Mouse (Mus musculus): Measurements from ENCODE around the gene Cog3. TPM values are rescaled to one million over a fixed set of nuclear protein-coding genes. Genes with fewer than 3 reads are reported as not detected.

Cog3 gene
- polyA plus RNA-seq, 2 experiments, result 26.5 to 30.8 TPM

DNA sequence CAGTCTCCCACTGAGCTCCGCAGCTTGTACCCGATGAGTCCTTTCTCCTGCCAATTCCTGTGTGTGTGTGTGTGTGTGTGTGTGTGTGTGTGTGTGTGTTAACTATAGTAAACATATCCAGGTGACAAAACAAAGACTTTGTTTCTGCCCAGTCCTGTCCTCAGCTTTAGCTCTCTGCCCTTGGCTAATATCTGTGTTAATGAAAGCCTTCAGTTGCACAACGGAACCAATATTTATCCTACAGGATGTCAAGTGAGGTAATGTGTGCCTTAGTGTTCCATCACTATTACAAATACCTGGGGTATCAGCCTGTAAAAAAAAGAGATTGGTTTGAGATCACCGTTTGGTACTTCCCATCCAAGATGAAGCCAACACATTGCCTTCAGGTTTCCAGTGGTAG, 38.8 kb upstream of the Cog3 start:
- H3K9ac ChIP-seq (ENCODE audit: low read depth, low read length, severe bottlenecking), result no peak overlapping the region
- H3K9me3 ChIP-seq (ENCODE audit: control insufficient read depth, low read length), result no peaks in the 10 kb centered on the region
- no peak for ATAC-seq (ENCODE audit: low FRiP score, low read depth)
- H3K27ac ChIP-seq (replicated peaks; ENCODE audit: low read depth, low read length), result no peak overlapping the region
- H3K36me3 ChIP-seq (ENCODE audit: control insufficient read depth, insufficient read depth, low read length), result no peaks in the 10 kb centered on the region
- H3K4me1 ChIP-seq (ENCODE audit: control insufficient read depth, insufficient read depth, low read length), result no peaks in the 10 kb centered on the region
- no peak for TF ChIP-seq POLR2A (IDR thresholded peaks at IDR 0.05; ENCODE audit: borderline replicate concordance, extremely low read depth, insufficient read depth, insufficient read length)
- 89% methylated on average over 4 of the region's 4 CpGs for WGBS
- no peak overlapping the region for H3K4me3 ChIP-seq (replicated peaks; ENCODE audit: low read length)
- H3K27me3 ChIP-seq (ENCODE audit: control insufficient read depth, insufficient read depth, low read length), result no peaks in the 10 kb centered on the region
- H3K4me2 ChIP-seq (replicated peaks; ENCODE audit: low read depth, low read length, severe bottlenecking), result no peak overlapping the region
- no peak for DNase-seq (ENCODE audit: low spot score)

DNA sequence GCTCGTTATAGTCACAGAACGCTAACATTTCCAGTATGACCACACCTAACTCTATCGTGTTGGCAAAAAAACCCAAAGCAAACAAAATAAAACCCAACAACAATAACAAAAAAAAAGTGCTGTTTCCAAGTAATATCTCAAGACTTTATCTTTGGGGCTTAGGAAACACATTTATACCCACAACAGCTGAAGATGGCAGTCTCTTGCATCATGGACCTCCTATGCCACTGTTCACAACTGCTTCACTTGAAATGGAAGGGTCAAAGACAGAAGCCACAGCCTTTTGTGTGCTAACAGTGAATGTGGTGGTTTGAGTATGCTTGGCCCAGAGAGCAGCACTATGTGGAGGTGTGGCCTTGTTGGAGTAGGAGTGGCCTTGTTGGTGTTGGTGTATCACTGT, 37.1 kb upstream of the Cog3 start:
- WGBS, result 82% methylated on average over 3 of the region's 3 CpGs
- H3K4me1 ChIP-seq (ENCODE audit: control insufficient read depth, insufficient read depth, low read length), result no peaks in the 10 kb centered on the region
- no peak overlapping the region for H3K4me2 ChIP-seq (replicated peaks; ENCODE audit: low read depth, low read length, severe bottlenecking)
- H3K27ac ChIP-seq (replicated peaks; ENCODE audit: low read depth, low read length), result no peak overlapping the region
- H3K4me3 ChIP-seq (replicated peaks; ENCODE audit: low read length), result no peak overlapping the region
- H3K9ac ChIP-seq (ENCODE audit: low read depth, low read length, severe bottlenecking), result no peak overlapping the region
- H3K9me3 ChIP-seq (ENCODE audit: control insufficient read depth, low read length), result no peaks in the 10 kb centered on the region
- H3K27me3 ChIP-seq (ENCODE audit: control insufficient read depth, insufficient read depth, low read length), result no peaks in the 10 kb centered on the region
- no peak for TF ChIP-seq POLR2A (IDR thresholded peaks at IDR 0.05; ENCODE audit: borderline replicate concordance, extremely low read depth, insufficient read depth, insufficient read length)
- ATAC-seq (ENCODE audit: low FRiP score, low read depth) (no peak), DNase-seq (ENCODE audit: low spot score) (no peak)
- H3K36me3 ChIP-seq (ENCODE audit: control insufficient read depth, insufficient read depth, low read length), result no peaks in the 10 kb centered on the region

DNA sequence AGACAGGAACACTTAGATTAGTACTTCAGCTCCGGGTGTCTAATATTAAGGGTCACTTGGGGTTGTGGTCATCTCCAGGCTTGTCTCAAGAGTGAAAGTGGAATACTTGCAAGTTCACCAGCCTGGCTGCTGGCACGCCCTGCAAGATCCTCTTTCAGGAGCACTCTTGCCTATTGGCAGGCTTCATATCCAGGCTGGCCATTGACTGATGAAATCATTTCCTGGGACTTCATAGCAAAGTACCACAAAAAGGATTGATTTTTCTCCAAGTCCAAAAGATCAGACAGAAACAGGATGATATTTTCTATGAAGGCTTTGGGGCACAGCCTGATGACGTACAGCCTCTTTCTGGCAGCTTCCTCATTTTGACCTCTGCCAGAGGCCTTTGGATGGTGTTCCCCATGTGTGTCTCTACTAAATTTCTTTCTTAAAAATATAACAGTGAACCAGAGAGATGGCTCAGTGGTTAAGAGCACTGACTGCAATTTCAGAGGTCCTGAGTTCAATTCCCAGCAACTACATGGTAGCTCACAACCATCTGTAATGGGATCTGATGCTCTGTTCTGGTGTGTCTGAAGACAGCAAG, 36.2 kb upstream of the Cog3 start:
- ATAC-seq (ENCODE audit: low FRiP score, low read depth) (no peak), DNase-seq (ENCODE audit: low spot score) (no peak)
- Histone ChIP-seq H3K27ac (replicated peaks; ENCODE audit: low read depth, low read length) (no peak overlapping the region), H3K4me1 (ENCODE audit: control insufficient read depth, insufficient read depth, low read length) (0 out of 2 replicates have a peak, but pooled peaks cover 3% of the 10 kb centered on the region), H3K27me3 (ENCODE audit: control insufficient read depth, insufficient read depth, low read length) (no peaks in the 10 kb centered on the region), H3K9ac (ENCODE audit: low read depth, low read length, severe bottlenecking) (no peak overlapping the region), H3K36me3 (ENCODE audit: control insufficient read depth, insufficient read depth, low read length) (no peaks in the 10 kb centered on the region), H3K4me3 (replicated peaks; ENCODE audit: low read length) (no peak overlapping the region), H3K4me2 (replicated peaks; ENCODE audit: low read depth, low read length, severe bottlenecking) (no peak overlapping the region), H3K9me3 (ENCODE audit: control insufficient read depth, low read length) (no peaks in the 10 kb centered on the region)
- 87% methylated on average over 3 of the region's 3 CpGs for WGBS
- no peak for TF ChIP-seq POLR2A (IDR thresholded peaks at IDR 0.05; ENCODE audit: borderline replicate concordance, extremely low read depth, insufficient read depth, insufficient read length)

DNA sequence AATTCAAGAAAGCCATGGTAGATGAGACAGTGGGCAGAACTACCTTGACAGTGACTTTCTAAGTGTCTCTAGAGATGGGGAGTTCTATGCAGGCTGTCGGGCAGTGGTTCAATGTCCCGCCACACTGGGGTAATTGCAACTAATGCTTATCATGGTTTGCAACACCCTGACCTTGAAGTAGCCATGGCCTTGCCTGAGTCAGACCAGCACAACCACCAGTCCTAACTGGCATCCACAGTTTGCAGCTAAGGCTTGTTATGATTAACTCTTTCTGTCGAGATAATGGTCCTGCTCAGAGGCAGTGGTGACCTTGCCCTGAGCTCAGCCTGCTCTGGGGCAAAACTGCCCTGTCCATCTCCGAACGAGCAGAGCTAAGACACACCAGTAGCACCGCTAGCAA, 35.0 kb upstream of the Cog3 start:
- ATAC-seq (ENCODE audit: low FRiP score, low read depth) (no peak), DNase-seq (ENCODE audit: low spot score) (no peak)
- H3K36me3 ChIP-seq (ENCODE audit: control insufficient read depth, insufficient read depth, low read length), result no peaks in the 10 kb centered on the region
- H3K4me1 ChIP-seq (ENCODE audit: control insufficient read depth, insufficient read depth, low read length), result 0 out of 2 replicates have a peak, but pooled peaks cover 3% of the 10 kb centered on the region
- H3K9me3 ChIP-seq (ENCODE audit: control insufficient read depth, low read length), result no peaks in the 10 kb centered on the region
- H3K27me3 ChIP-seq (ENCODE audit: control insufficient read depth, insufficient read depth, low read length), result no peaks in the 10 kb centered on the region
- no peak overlapping the region for H3K9ac ChIP-seq (ENCODE audit: low read depth, low read length, severe bottlenecking)
- H3K4me3 ChIP-seq (replicated peaks; ENCODE audit: low read length), result no peak overlapping the region
- no peak overlapping the region for H3K4me2 ChIP-seq (replicated peaks; ENCODE audit: low read depth, low read length, severe bottlenecking)
- 78% methylated on average over 6 of the region's 6 CpGs for WGBS
- TF ChIP-seq POLR2A (IDR thresholded peaks at IDR 0.05; ENCODE audit: borderline replicate concordance, extremely low read depth, insufficient read depth, insufficient read length), result no peak
- no peak overlapping the region for H3K27ac ChIP-seq (replicated peaks; ENCODE audit: low read depth, low read length)

DNA sequence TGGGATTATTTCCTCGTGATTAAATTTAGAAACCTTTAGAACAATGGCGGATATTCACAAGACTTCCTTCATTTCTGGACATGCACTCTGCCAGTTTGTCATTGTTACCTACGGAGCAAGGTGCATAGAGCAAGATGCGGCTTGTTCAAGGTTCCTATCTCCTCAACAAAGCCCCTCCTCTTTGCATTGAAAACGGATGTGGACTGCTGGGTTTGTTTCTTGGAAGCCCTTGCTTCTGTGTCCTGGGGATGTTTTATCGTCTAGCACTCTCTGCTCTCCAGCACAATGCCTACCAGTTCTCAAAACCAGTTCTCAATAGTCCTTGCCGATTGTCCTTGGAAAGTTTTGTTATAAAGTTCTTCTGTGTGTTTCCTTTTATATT, 33.5 kb upstream of the Cog3 start:
- 33% methylated on average over 7 of the region's 7 CpGs for WGBS
- ATAC-seq (ENCODE audit: low FRiP score, low read depth), result no peak
- Histone ChIP-seq H3K36me3 (ENCODE audit: control insufficient read depth, insufficient read depth, low read length) (no peaks in the 10 kb centered on the region), H3K4me2 (replicated peaks; ENCODE audit: low read depth, low read length, severe bottlenecking) (no peak overlapping the region), H3K27ac (replicated peaks; ENCODE audit: low read depth, low read length) (no peak overlapping the region), H3K27me3 (ENCODE audit: control insufficient read depth, insufficient read depth, low read length) (no peaks in the 10 kb centered on the region), H3K4me1 (ENCODE audit: control insufficient read depth, insufficient read depth, low read length) (0 out of 2 replicates have a peak, but pooled peaks cover 3% of the 10 kb centered on the region), H3K9ac (ENCODE audit: low read depth, low read length, severe bottlenecking) (no peak overlapping the region), H3K4me3 (replicated peaks; ENCODE audit: low read length) (no peak overlapping the region), H3K9me3 (ENCODE audit: control insufficient read depth, low read length) (no peaks in the 10 kb centered on the region)
- DNase-seq (ENCODE audit: low spot score), result no peak
- TF ChIP-seq POLR2A (IDR thresholded peaks at IDR 0.05; ENCODE audit: borderline replicate concordance, extremely low read depth, insufficient read depth, insufficient read length), result no peak

Data from limb, embryonic 14.5 days (tissue).